Mouse (Mus musculus) forebrain, embryonic 14.5 days (tissue): ENCODE results near the gene Palld. TPM values are rescaled to one million over a fixed set of nuclear protein-coding genes. Genes with fewer than 3 reads are reported as not detected.

ENCODE experiments used
- ATAC-seq: fragments of 200-750 bp; cut with Nextera tagmentation; 2 replicates; pipeline ENCODE4 v1.8.0; 2017; ENCODE audit warnings: mild to moderate bottlenecking, moderate library complexity
- DNase-seq: peaks from one replicate; pipeline ENCODE4 v3.0.0-alpha.2; 2015; ENCODE audit warnings: low spot score
- H3K27ac ChIP-seq: fragments of 300-500 bp; sonication (generic); 2 replicates; pipeline ENCODE4 v1.5.1; 2014; ENCODE audit warnings: low read depth, mild to moderate bottlenecking, control low read depth, low read length, moderate library complexity
- H3K27me3 ChIP-seq: fragments of 300-500 bp; sonication (generic); replicated peaks from 2 replicates; pipeline ENCODE4 v1.6.1; 2014; ENCODE audit warnings: low read length, control low read depth, mixed read lengths; ENCODE audit not compliant: control insufficient read depth, insufficient read depth
- H3K36me3 ChIP-seq: fragments of 300-500 bp; sonication (generic); 2 replicates; pipeline ENCODE4 v1.6.1; 2014; ENCODE audit warnings: low read length, control low read depth; ENCODE audit not compliant: control insufficient read depth, insufficient read depth
- H3K4me1 ChIP-seq: fragments of 300-500 bp; sonication (generic); 2 replicates; pipeline ENCODE4 v1.6.1; 2014; ENCODE audit warnings: antibody characterized with exemption, low read length, control low read depth; ENCODE audit not compliant: control insufficient read depth, insufficient read depth
- H3K4me2 ChIP-seq: fragments of 300-500 bp; sonication (generic); 2 replicates; pipeline ENCODE4 v1.6.1; 2014; ENCODE audit warnings: mild to moderate bottlenecking, control low read depth, low read length
- H3K4me3 ChIP-seq: fragments of 300-500 bp; sonication (generic); 2 replicates; pipeline ENCODE4 v1.5.1; 2014; ENCODE audit warnings: low read depth, low read length, control low read depth
- H3K9ac ChIP-seq: fragments of 300-500 bp; sonication (generic); 2 replicates; pipeline ENCODE4 v1.6.1; 2014; ENCODE audit warnings: mild to moderate bottlenecking, low read length, control low read depth, moderate library complexity
- H3K9me3 ChIP-seq: fragments of 300-500 bp; sonication (generic); replicated peaks from 2 replicates; pipeline ENCODE4 v1.6.1; 2016; ENCODE audit warnings: low read length, control low read depth, mixed read lengths; ENCODE audit not compliant: control insufficient read depth
- WGBS: fragments of 180-500 bp; shearing (Covaris S2); extraction: QIAGEN DNeasy Blood & Tissue Kit; methylation state at CpG from one replicate; pipeline ENCODE4 v1.1.7; 2014; 5-methylcytosine and 5-hydroxymethylcytosine counted together
- polyA plus RNA-seq: library from polyadenylated mRNA; unstranded; fragments of >200 nt; fragmentation: Nextera tagmentation; extraction: Ambion mirVana; gene quantifications from 2 replicates; pipeline ENCODE4 v1.2.1, GENCODE M21; 2014

Palld gene
- polyA plus RNA-seq, 1 experiment from 2014 or later, result 15.9 TPM

GRCm38 (mm10) chr8:61681217-61681616 is 221.3 kb downstream of the Palld start:
- Histone ChIP-seq H3K9ac (no peak overlapping the region), H3K4me2 (no peak overlapping the region), H3K27me3 (no peaks in the 10 kb centered on the region), H3K36me3 (0 out of 2 replicates have a peak, but pooled peaks cover 3% of the 10 kb centered on the region), H3K27ac (no peak overlapping the region), H3K9me3 (no peaks in the 10 kb centered on the region), H3K4me1 (no peaks in the 10 kb centered on the region), H3K4me3 (no peak overlapping the region)
- ATAC-seq (no peak), DNase-seq (no peak)
- WGBS, result 93% methylated on average over 3 of the region's 3 CpGs

DNA sequence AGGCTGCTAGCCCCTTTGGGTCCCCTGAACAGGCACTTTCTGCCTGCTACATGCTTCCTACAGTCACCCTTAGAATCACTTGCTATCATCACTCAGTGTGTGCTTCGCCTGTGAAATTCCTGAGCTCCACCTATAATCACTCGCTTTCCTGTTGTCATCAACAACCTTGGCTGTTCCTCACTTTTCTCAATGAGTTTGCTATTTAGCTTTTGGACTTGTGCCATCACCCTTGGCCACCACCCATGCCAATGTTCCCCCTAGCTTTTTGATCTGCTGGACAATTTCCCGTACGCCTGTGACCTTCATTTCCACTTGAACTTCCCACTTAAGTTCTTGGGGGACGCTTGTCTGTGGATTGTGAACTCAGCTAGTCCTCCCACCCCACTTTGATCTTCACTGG is 225.3 kb downstream of the Palld start:
- ATAC-seq, result no peak
- H3K9ac ChIP-seq, result no peak overlapping the region
- no peaks in the 10 kb centered on the region for H3K36me3 ChIP-seq
- H3K9me3 ChIP-seq, result no peaks in the 10 kb centered on the region
- H3K4me1 ChIP-seq, result no peaks in the 10 kb centered on the region
- no peaks in the 10 kb centered on the region for H3K27me3 ChIP-seq
- no peak overlapping the region for H3K27ac ChIP-seq
- H3K4me3 ChIP-seq, result no peak overlapping the region
- WGBS, result 95% methylated on average over 5 of the region's 5 CpGs
- no peak overlapping the region for H3K4me2 ChIP-seq
- DNase-seq, result no peak

- Histone ChIP-seq H3K4me3 (no peak overlapping the region), H3K36me3 (no peaks in the 10 kb centered on the region), H3K27me3 (no peaks in the 10 kb centered on the region), H3K4me2 (no peak overlapping the region), H3K9ac (no peak overlapping the region), H3K27ac (no peak overlapping the region), H3K9me3 (no peaks in the 10 kb centered on the region), H3K4me1 (no peaks in the 10 kb centered on the region)
- DNase-seq (no peak), ATAC-seq (no peak)
These were observed 231.3 kb downstream of the Palld start for GRCm38 (mm10) chr8:61671151-61671550.

DNA sequence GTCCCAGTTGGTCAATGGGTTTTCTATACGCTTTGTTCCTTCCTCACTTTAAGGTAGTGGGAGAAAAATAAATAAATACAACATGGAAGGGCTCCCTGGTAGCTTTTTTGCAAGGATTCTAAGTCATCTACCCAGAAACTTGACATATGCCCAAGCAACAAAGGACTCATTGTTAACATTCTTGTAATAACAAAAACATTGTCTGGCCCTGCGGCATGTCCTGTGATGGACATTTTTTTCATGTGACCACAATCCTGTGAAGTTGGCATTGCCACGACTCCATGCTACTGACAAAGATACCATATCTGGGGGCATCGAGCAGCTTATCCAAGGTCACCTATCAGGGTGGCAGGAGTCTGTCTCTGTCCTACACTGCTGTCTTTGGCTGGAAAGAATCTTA is 232.1 kb downstream of the Palld start:
- no peak overlapping the region for H3K4me3 ChIP-seq
- no peak for ATAC-seq
- no peak for DNase-seq
- no peak overlapping the region for H3K4me2 ChIP-seq
- no peaks in the 10 kb centered on the region for H3K4me1 ChIP-seq
- no peak overlapping the region for H3K27ac ChIP-seq
- H3K9me3 ChIP-seq, result no peaks in the 10 kb centered on the region
- no peaks in the 10 kb centered on the region for H3K36me3 ChIP-seq
- H3K9ac ChIP-seq, result no peak overlapping the region
- 86% methylated on average over 4 of the region's 4 CpGs for WGBS
- no peaks in the 10 kb centered on the region for H3K27me3 ChIP-seq

GRCm38 (mm10) chr8:61666919-61667318 is 235.6 kb downstream of the Palld start:
- H3K27ac ChIP-seq, result no peak overlapping the region
- 56% methylated on average over 6 of the region's 6 CpGs for WGBS
- no peak overlapping the region for H3K4me3 ChIP-seq
- H3K9ac ChIP-seq, result no peak overlapping the region
- H3K4me2 ChIP-seq, result no peak overlapping the region
- no peaks in the 10 kb centered on the region for H3K27me3 ChIP-seq
- ATAC-seq (no peak), DNase-seq (no peak)
- H3K9me3 ChIP-seq, result no peaks in the 10 kb centered on the region
- no peaks in the 10 kb centered on the region for H3K36me3 ChIP-seq
- H3K4me1 ChIP-seq, result no peaks in the 10 kb centered on the region

- no peaks in the 10 kb centered on the region for H3K36me3 ChIP-seq
- no peaks in the 10 kb centered on the region for H3K27me3 ChIP-seq
- H3K27ac ChIP-seq, result no peak overlapping the region
- ATAC-seq, result no peak
- H3K4me2 ChIP-seq, result no peak overlapping the region
- no peaks in the 10 kb centered on the region for H3K4me1 ChIP-seq
- H3K9me3 ChIP-seq, result no peaks in the 10 kb centered on the region
- no peak for DNase-seq
- no peak overlapping the region for H3K9ac ChIP-seq
- no peak overlapping the region for H3K4me3 ChIP-seq
- 53% methylated on average over 8 of the region's 8 CpGs for WGBS
These were observed 237.5 kb downstream of the Palld start for GRCm38 (mm10) chr8:61665021-61665420.

GRCm38 (mm10) chr8:61664162-61664561 is 238.3 kb downstream of the Palld start:
- WGBS, result 87% methylated on average over 6 of the region's 6 CpGs
- H3K36me3 ChIP-seq, result no peaks in the 10 kb centered on the region
- no peaks in the 10 kb centered on the region for H3K4me1 ChIP-seq
- H3K27me3 ChIP-seq, result no peaks in the 10 kb centered on the region
- no peak overlapping the region for H3K4me3 ChIP-seq
- ATAC-seq (no peak), DNase-seq (no peak)
- H3K4me2 ChIP-seq, result no peak overlapping the region
- H3K9me3 ChIP-seq, result no peaks in the 10 kb centered on the region
- no peak overlapping the region for H3K27ac ChIP-seq
- H3K9ac ChIP-seq, result no peak overlapping the region

- 88% methylated on average over 4 of the region's 4 CpGs for WGBS
- H3K4me1 ChIP-seq, result no peaks in the 10 kb centered on the region
These were observed 239.7 kb downstream of the Palld start for GRCm38 (mm10) chr8:61662829-61663228.

DNA sequence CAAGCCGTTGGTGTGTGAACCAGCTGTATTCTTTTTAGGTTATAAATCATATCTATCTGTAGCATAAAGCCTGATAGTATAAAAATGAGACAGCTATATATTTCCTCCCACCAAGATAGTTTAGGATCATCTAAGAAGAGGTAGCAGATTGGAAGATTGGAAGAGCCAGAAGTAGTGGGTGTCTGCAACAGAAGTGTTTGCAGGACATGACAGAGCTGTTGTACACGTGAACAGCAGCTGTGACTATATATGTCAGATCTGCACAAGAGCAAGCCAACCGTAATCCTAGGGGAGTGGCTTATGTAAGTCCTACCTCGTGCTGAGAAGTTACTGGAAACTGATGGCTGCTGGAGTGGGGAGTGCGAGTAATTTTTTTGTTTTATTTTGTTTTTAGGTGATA is 240.9 kb downstream of the Palld start:
- Histone ChIP-seq H3K4me2 (no peak overlapping the region), H3K27me3 (no peaks in the 10 kb centered on the region), H3K4me3 (no peak overlapping the region), H3K9me3 (no peaks in the 10 kb centered on the region), H3K9ac (no peak overlapping the region), H3K36me3 (no peaks in the 10 kb centered on the region), H3K27ac (no peak overlapping the region), H3K4me1 (no peaks in the 10 kb centered on the region)
- WGBS, result 92% methylated on average over 5 of the region's 5 CpGs
- ATAC-seq (no peak), DNase-seq (no peak)

More at GRCm38 (mm10) chr8:61662829-61663228, 239.7 kb downstream of the Palld start:
- Histone ChIP-seq H3K27me3 (no peaks in the 10 kb centered on the region), H3K36me3 (no peaks in the 10 kb centered on the region), H3K9me3 (no peaks in the 10 kb centered on the region), H3K4me3 (no peak overlapping the region), H3K27ac (no peak overlapping the region), H3K9ac (no peak overlapping the region), H3K4me2 (no peak overlapping the region)
- DNase-seq, result no peak
- no peak for ATAC-seq
